Mouse (Mus musculus) forebrain, embryonic 11.5 days (tissue): Measurements from ENCODE around the gene Ncor2. TPM values are rescaled to one million over a fixed set of nuclear protein-coding genes. Genes with fewer than 3 reads are reported as not detected.

ENCODE experiments used
- ATAC-seq: fragments of 200-750 bp; cut with Nextera tagmentation; replicated peaks from 2 replicates; pipeline ENCODE4 v1.8.0; 2017; ENCODE audit warnings: moderate TSS enrichment; ENCODE audit not compliant: low FRiP score
- DNase-seq: peaks from one replicate; pipeline ENCODE4 v3.0.0-alpha.2; 2017; ENCODE audit warnings: low spot score
- H3K27ac ChIP-seq: fragments of 300-500 bp; sonication (generic); 2 replicates; pipeline ENCODE4 v1.5.1; 2014; ENCODE audit warnings: low read depth, low read length
- H3K27me3 ChIP-seq: fragments of 300-500 bp; sonication (generic); 2 replicates; pipeline ENCODE4 v1.6.1; 2014; ENCODE audit warnings: mild to moderate bottlenecking, low read length, mixed read lengths; ENCODE audit not compliant: control insufficient read depth, insufficient read depth
- H3K36me3 ChIP-seq: fragments of 300-500 bp; sonication (generic); 2 replicates; pipeline ENCODE4 v1.6.1; 2014; ENCODE audit warnings: mild to moderate bottlenecking, low read length, moderate library complexity, mixed read lengths; ENCODE audit not compliant: control insufficient read depth, insufficient read depth
- H3K4me1 ChIP-seq: fragments of 300-500 bp; sonication (generic); replicated peaks from 2 replicates; pipeline ENCODE4 v1.6.1; 2014; ENCODE audit warnings: low read length, mixed read lengths; ENCODE audit not compliant: control insufficient read depth, insufficient read depth
- H3K4me2 ChIP-seq: fragments of 300-500 bp; sonication (generic); 2 replicates; pipeline ENCODE4 v1.6.1; 2014; ENCODE audit warnings: low read depth, mild to moderate bottlenecking, low read length, moderate library complexity, mixed read lengths; ENCODE audit not compliant: severe bottlenecking
- H3K4me3 ChIP-seq: fragments of 300-500 bp; sonication (generic); 2 replicates; pipeline ENCODE4 v1.5.1; 2014; ENCODE audit warnings: low read depth, low read length
- H3K9ac ChIP-seq: fragments of 300-500 bp; sonication (generic); 2 replicates; pipeline ENCODE4 v1.6.1; 2014; ENCODE audit warnings: low read length
- H3K9me3 ChIP-seq: fragments of 300-500 bp; sonication (generic); 2 replicates; pipeline ENCODE4 v1.6.1; 2016; ENCODE audit warnings: low read length, mixed read lengths; ENCODE audit not compliant: control insufficient read depth
- WGBS: fragments of 180-500 bp; shearing (Covaris S2); extraction: QIAGEN DNeasy Blood & Tissue Kit; methylation state at CpG from one replicate; pipeline ENCODE4 v1.1.7; 2014; 5-methylcytosine and 5-hydroxymethylcytosine counted together
- polyA plus RNA-seq: library from polyadenylated mRNA; unstranded; fragments of >200 nt; fragmentation: Nextera tagmentation; extraction: Ambion mirVana; gene quantifications from 2 replicates; pipeline ENCODE4 v1.2.1, GENCODE M21; 2014

Ncor2 gene
- polyA plus RNA-seq, 1 experiment from 2014 or later, result 27.3 TPM

DNA sequence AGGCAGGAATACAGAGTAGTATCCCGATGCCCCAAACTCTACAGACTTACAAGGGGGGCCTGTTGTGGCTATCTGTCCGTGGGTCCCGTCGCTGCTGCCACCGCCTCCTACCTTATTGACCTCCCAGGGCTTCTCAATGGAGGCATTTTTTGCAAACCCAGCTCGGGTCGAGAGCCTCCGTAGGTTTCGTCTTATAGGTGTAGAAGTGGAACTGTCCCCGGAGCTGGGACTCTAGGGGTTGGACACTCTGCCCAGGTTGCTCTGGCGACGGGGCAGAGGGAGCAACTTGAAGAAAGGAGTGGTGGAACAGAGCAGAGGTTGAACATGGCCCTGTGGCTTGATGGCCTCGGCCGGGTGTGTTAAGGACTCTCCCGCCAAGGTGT lies 175.2 kb downstream of the Ncor2 start:
- Histone ChIP-seq H3K4me2 (peak overlapping the region; percentile 45; the same call in 1 of the 2 replicates), H3K27ac (no peak overlapping the region), H3K9me3 (no peaks in the 10 kb centered on the region), H3K4me3 (peak overlapping the region; percentile 15; the same call in 1 of the 2 replicates), H3K9ac (no peak overlapping the region), H3K4me1 (peaks cover 7% of the 10 kb centered on the region; the same call in 1 of the 2 replicates), H3K27me3 (peaks cover 20% of the 10 kb centered on the region), H3K36me3 (no peaks in the 10 kb centered on the region; the same call in 1 of the 2 replicates)
- DNase-seq (no peak), ATAC-seq (no peak)
- 10% methylated on average over 15 of the region's 15 CpGs for WGBS

DNA sequence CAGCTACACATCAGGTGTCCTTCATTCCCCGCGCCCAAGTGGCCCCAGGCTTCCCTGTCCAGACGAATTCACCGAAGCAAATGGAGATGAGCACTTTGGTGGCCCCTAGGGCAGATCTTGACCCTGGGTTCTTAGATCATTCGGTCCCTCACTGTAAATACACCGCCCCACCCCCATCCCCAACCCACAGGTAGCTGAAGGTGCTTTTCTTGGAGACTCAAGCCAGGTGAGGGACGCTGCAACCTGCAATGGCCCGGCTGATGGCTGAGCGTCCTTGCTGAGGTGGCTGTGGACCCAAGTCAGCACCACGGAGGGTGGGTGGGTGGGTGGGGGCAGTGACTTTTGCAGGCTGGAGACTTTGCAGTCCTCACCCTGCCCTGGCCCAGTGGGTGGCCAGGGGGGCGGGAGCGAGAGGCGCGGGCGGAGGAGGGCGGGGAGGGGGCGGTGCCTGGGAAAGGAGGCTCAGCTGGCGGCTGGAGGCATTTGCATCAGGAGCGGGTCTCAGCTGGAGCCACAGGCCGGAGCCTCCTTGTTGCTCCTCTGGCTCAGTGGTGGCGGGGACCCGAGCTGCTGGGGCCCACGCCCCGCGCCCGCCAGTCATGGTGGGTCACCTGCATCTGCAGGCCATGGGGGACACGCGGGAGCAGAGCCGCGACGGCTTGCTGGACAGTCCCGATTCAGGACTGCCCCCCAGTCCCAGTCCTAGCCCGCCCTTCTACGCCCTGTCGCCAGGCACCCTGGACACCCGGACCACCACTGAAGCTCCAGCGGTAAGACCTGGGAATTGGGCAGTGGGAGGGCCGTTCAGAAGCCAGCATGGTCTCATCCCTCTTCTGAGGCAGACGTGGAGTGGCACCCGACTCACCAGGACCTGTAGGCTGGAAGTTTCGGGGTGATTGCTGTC lies 175.8 kb downstream of the Ncor2 start, which contains the start of gene Rflna:
Gene Rflna (plus strand): TSS at position 253 of the 904 bp plus-strand sequence.
- Histone ChIP-seq H3K4me2 (peak within 1 kb of the TSS; percentile 45), H3K27ac (no peak within 1 kb of the TSS), H3K9ac (no peak within 1 kb of the TSS; the same call in 1 of the 2 replicates), H3K4me1 (peaks cover 7% of the 10 kb centered on the region; the same call in 1 of the 2 replicates), H3K36me3 (no peaks in the 10 kb centered on the region), H3K9me3 (no peaks in the 10 kb centered on the region), H3K27me3 (peaks cover 20% of the 10 kb centered on the region), H3K4me3 (peak within 1 kb of the TSS; percentile 15)
- peak; percentile 56 for ATAC-seq
- DNase-seq, result peak; percentile 78
- WGBS, result 3% methylated on average over 38 of the region's 41 CpGs

DNA sequence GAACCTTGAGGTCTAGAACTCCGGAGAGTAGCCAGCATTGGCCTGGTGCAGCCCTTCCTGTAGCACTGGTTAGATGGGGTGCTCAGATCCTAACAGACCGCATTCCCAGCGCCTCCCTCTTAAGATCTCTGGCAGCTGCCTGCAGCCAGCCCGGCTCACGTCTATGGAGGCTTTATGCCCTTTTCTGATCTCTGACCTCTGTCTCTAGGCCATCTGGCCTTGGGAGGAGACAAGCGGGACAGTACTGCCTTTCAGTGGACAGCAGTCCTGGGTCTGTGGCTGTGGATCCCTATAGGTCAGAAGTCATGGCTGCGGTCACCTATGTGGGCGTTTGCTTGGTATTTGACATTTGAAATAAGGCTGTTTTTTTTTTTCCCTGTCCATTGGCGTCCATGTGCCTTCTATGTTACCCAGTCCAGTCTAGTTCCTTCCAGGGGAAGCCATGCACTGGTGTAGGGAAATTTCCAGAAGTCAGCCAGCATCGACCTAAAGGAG lies 178.2 kb downstream of the Ncor2 start:
- DNase-seq, result no peak
- Histone ChIP-seq H3K27ac (no peak overlapping the region), H3K9ac (no peak overlapping the region), H3K9me3 (no peaks in the 10 kb centered on the region), H3K4me3 (no peak overlapping the region), H3K4me2 (no peak overlapping the region), H3K27me3 (peaks cover 20% of the 10 kb centered on the region), H3K36me3 (no peaks in the 10 kb centered on the region), H3K4me1 (peaks cover 5% of the 10 kb centered on the region; the same call in 1 of the 2 replicates)
- 73% methylated on average over 10 of the region's 10 CpGs for WGBS
- ATAC-seq, result no peak

DNA sequence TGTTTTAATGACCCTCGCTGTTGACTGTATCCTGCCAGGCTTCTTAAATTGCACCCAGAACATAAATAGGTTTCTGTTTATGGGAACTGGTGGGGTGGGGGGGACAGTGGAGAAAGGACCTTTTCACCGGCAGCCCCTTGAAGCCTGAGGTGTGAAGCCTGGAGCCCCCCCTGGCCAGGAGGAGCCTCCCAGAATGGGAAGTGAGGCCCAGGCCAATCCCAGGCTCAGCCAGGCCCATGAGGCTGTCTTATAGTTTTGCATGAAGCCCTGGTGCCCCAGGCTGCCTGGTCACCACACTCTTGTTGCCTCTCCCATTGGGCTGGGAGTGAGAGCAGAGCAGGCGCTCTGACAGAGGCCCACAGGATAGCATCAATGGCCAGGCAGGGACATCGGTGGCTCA lies 181.1 kb downstream of the Ncor2 start:
- no peak for DNase-seq
- no peak overlapping the region for H3K9ac ChIP-seq
- no peaks in the 10 kb centered on the region for H3K4me1 ChIP-seq
- 90% methylated on average over 4 of the region's 4 CpGs for WGBS
- H3K4me3 ChIP-seq, result no peak overlapping the region
- no peak for ATAC-seq
- H3K9me3 ChIP-seq, result no peaks in the 10 kb centered on the region
- H3K36me3 ChIP-seq, result no peaks in the 10 kb centered on the region
- H3K4me2 ChIP-seq, result no peak overlapping the region
- no peak overlapping the region for H3K27ac ChIP-seq
- peaks cover under 1% of the 10 kb centered on the region; the same call in 1 of the 2 replicates for H3K27me3 ChIP-seq

DNA sequence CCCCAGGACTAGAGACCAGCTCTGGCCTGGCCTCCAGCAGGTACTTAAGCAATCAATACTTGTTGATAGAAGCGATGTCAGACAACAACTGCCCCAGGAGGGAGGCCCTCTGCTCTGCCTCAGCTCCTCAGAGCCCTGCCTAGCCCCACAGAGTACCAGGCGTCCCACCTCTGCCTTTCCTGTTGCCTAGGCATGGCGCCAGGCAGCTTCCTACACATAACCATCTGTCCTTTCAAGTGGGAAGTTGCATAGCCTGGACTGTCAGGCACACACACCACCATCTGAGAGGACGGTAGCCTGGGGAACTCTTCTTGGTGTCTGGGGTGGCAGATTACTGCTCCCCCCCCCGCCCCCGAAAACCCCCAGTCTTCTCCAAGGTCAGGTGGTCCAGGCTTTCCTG lies 182.2 kb downstream of the Ncor2 start:
- Histone ChIP-seq H3K9ac (no peak overlapping the region), H3K36me3 (no peaks in the 10 kb centered on the region), H3K27me3 (no peaks in the 10 kb centered on the region), H3K4me2 (no peak overlapping the region), H3K4me1 (no peaks in the 10 kb centered on the region), H3K9me3 (no peaks in the 10 kb centered on the region), H3K4me3 (no peak overlapping the region), H3K27ac (no peak overlapping the region)
- DNase-seq (no peak), ATAC-seq (no peak)
- WGBS, result 84% methylated on average over 6 of the region's 6 CpGs

DNA sequence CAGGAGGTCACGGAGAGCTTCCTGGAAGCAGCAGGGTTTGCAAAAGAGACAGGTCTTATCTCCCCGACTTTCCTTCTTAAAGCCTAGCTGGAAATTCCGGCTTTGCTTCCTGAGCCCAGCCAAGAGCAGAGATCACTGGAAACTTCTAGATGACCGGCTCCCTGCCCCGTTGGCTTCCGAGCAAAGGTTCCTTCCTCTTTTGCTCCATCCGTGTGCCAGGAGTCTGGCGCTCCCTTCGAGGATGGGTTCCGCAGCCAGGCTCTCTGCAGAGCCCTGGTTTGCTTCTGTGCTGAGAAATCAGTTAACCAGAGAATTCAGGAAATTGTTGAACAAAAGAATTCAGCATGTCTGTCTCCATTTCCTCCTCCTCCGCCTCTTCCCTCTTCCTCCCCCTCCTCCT lies 186.1 kb downstream of the Ncor2 start:
- H3K9me3 ChIP-seq, result no peaks in the 10 kb centered on the region
- ATAC-seq (no peak), DNase-seq (no peak)
- no peaks in the 10 kb centered on the region for H3K36me3 ChIP-seq
- H3K4me1 ChIP-seq, result no peaks in the 10 kb centered on the region
- H3K27me3 ChIP-seq, result no peaks in the 10 kb centered on the region
- no peak overlapping the region for H3K27ac ChIP-seq
- 81% methylated on average over 11 of the region's 11 CpGs for WGBS
- H3K9ac ChIP-seq, result no peak overlapping the region
- no peak overlapping the region for H3K4me2 ChIP-seq
- no peak overlapping the region for H3K4me3 ChIP-seq

DNA sequence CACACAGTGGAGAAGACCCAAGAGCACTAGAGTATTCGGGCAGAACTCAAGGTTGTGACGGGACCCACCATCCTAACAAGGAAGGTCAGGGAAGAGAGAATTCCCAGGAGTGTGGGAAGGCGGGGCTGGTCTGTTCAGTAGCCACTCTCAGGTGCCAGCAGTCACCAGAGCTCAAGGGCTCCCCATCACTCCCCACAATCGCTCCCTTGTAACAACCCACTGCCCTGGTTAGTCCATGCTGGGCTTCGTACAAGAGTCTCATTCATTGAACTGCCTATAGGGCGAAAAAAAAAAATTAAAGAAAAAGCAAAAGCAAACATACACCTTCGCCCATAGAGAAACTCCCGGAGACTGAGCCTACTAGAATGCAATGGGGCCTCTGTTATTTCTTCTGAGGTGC lies 186.7 kb downstream of the Ncor2 start:
- 82% methylated on average over 8 of the region's 8 CpGs for WGBS
- Histone ChIP-seq H3K27ac (no peak overlapping the region), H3K36me3 (no peaks in the 10 kb centered on the region), H3K9me3 (no peaks in the 10 kb centered on the region), H3K4me3 (no peak overlapping the region), H3K4me1 (no peaks in the 10 kb centered on the region), H3K9ac (no peak overlapping the region), H3K27me3 (no peaks in the 10 kb centered on the region), H3K4me2 (no peak overlapping the region)
- no peak for ATAC-seq
- no peak for DNase-seq

DNA sequence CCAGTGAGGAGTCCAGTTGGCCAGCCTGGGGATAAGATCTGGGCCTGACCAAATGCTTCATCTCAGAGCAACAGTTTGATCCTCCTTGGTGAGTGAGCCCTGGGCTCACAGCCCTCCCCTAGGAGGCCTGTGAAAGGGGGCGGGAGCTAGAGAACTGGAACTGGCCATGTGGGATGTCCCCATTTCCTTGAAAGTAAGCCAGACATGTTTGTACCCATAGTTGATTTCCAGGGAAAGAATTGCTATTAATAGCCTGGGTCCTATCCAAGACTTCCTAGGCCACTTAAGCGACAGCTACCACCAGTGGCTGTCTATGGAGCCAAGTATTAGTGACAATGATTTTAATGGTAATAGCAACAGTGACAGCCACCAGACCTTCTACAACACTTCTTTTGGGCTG lies 189.3 kb downstream of the Ncor2 start:
- Histone ChIP-seq H3K36me3 (no peaks in the 10 kb centered on the region), H3K9me3 (no peaks in the 10 kb centered on the region), H3K27me3 (no peaks in the 10 kb centered on the region), H3K9ac (no peak overlapping the region), H3K4me2 (no peak overlapping the region), H3K4me3 (no peak overlapping the region), H3K4me1 (no peaks in the 10 kb centered on the region), H3K27ac (no peak overlapping the region)
- ATAC-seq, result no peak
- 98% methylated on average over 2 of the region's 2 CpGs for WGBS
- DNase-seq, result no peak
